Mouse (Mus musculus) 3T3-L1 (cell line): Measurements from ENCODE around the gene Nod1.

Source experiments
- DNase-seq: peaks from one replicate; pipeline ENCODE4 v3.0.0-alpha.2; 2015; ENCODE audit warnings: low read depth, low spot score

Gene Nod1

DNA sequence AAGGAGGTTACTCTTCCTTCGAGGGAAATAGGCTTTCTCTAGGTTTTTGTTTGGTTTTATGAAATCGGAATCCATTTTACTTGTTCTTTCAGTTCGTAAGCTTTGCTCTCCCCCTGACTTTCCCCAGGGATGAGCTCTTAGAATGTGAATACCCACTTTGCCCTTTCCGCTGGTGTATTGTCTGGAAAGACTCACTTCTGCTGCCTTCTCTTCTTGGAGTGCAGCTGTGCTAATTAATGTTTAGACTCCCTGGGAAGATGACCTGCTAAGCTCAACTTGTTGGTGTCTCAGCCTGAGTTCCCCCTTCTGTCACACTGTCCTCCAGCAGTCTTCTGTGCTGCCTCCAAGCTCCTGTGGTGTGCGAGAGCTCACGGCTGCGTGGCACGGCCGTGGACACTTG is 82.2 kb downstream of the Nod1 start:
- no peak for DNase-seq

DNA sequence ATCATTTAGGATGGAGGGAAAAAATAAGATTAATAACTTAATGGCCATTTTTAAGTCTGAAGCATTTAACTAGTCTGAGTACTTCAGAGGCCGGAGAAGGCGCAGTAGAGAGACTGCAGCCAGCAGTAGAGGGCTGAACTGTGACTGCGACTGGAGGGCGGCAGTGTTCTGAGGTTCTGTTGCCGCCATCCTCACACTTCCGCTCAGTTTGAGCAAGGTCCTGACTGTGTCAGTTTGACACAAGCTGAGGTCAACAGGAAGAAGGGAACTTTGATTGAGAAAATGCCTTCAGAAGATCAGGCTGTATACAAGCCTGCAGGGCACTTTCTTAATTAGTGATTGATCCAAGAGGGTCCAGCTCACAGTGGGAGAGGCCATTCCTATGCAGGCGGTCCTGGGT is 86.2 kb downstream of the Nod1 start:
- DNase-seq = no peak

DNA sequence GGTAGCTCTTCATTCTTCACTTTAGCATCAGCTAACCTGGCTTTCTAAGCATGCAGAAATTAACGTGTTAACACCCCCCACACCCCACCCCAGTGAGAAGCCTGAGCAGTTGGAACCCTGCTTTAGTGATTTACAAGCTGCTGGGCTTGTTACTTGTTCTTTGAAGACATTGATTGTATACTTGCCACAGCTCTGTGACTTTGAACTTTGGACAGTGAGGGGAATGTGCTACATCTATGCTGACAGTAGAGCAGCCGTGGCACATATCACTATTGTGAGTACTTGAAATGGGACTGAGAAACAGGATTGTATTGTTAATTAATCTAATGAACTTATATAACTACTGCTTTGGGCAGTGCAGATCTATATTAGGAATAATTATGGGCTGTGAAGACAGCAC is 89.0 kb downstream of the Nod1 start:
- DNase-seq = no peak

DNA sequence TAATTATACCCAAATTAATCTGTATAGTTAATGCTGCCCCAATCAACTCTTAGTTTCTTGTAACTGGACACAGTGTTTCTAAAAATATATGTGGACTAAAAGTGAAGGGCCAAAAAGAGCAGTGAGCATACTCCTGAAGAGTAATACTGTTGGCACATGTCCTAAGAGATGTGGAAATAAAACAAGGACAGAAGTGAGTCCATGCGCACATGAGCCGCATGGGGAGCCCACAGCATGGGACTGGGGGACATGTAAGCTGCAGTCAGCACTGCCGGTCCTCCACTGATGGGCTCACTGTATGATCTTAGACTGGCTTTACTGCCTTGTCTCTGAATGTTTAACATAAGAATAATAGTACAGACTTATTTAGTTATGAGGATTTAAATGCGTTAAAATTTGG is 92.3 kb downstream of the Nod1 start:
- DNase-seq = no peak

DNA sequence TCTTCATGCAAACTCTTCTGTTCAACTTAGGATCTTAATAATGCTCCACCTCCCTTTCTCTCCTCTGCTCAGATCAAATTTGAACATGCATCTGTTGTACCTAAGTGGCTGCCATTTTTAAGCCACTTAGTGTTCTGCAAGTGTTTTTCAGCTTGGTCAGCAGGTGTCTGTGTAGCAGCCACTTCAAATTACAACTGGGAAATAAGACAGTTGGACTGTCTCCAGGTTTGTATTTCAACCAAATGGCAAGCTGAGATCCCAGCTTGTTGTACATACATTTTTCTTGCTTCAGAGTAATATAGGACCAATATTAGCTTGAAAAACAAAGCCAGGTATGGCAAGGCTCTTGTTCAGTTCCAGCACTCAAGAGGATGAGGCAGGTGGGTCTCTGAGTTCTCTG is 93.9 kb downstream of the Nod1 start:
- DNase-seq = no peak

DNA sequence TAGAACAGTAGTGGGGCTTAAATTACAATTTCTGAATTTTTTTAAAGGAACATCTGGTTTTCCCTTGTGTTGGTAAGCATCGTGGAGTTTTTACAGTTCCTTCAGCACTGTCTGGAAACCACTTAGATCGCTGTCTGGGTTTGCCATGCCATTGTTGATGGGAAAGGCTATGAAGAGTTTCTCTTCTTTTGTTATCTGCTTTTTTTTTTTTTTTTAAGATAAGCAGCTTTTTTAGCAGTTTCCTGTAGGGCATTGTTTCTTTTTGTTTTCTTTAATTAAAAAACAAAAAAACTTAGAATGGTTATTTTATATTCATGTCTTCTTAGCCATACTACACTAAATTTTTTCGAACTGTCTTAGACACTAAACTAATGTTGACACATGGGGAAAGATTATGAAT is 94.8 kb downstream of the Nod1 start:
- no peak for DNase-seq

DNA sequence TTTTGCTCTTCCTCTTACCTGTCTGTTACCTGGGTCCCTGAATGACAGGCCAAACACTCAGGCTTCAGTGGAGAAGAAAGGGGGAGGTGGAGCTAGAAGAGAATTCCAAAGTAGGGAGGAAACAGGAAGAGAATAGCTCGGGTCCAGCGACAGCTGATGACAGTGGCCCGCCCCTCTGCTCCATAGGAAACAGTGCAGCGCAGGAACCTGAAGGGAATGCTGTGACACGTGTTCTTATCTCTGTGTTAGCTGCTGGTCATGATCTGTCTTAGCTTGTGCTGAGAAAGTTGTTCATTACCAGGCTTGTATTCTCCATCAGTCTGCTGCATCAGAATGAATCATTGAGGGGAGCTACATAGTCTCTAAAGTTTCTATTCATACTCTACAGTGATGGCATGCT is 95.6 kb downstream of the Nod1 start:
- DNase-seq = no peak
